Mouse (Mus musculus): ENCODE measurements at regions not wholly inside any gene's neighbourhood (a gene's known extent, or its start where the extent isn't known, plus 50 kb on each side); places are given as distances from the start of the nearest gene placed in this dataset.
"Not testable (repeated sequence)": the region's sequence is repeated elsewhere in the genome, so short reads cannot be mapped to it uniquely, and the experiment has no call there.

GRCm38 (mm10) chr7:60352206-60352605 is 212.2 kb upstream of the Snrpn start:
- not testable (repeated sequence) for H3K4me2 ChIP-seq (ENCODE audit: low read length); H3K9me3 ChIP-seq (replicated peaks; ENCODE audit: control insufficient read depth, low read length); H3K4me3 ChIP-seq (ENCODE audit: low read depth, low read length); ATAC-seq; H3K9ac ChIP-seq (ENCODE audit: low read length); H3K27ac ChIP-seq (ENCODE audit: low read depth, low read length); H3K36me3 ChIP-seq (ENCODE audit: control insufficient read depth, insufficient read depth, low read length); H3K4me1 ChIP-seq (ENCODE audit: control insufficient read depth, insufficient read depth, low read length); H3K27me3 ChIP-seq (replicated peaks; ENCODE audit: control insufficient read depth, insufficient read depth, low read length); DNase-seq (ENCODE audit: low spot score)
- 75% methylated on average over 2 of the region's 2 CpGs for WGBS
